Mouse (Mus musculus): Measurements from ENCODE around the gene Sprtn. TPM values are rescaled to one million over a fixed set of nuclear protein-coding genes. Genes with fewer than 3 reads are reported as not detected.

Sprtn gene
- polyA plus RNA-seq, 1 experiment from 2014 or later, result 9.7 TPM

DNA sequence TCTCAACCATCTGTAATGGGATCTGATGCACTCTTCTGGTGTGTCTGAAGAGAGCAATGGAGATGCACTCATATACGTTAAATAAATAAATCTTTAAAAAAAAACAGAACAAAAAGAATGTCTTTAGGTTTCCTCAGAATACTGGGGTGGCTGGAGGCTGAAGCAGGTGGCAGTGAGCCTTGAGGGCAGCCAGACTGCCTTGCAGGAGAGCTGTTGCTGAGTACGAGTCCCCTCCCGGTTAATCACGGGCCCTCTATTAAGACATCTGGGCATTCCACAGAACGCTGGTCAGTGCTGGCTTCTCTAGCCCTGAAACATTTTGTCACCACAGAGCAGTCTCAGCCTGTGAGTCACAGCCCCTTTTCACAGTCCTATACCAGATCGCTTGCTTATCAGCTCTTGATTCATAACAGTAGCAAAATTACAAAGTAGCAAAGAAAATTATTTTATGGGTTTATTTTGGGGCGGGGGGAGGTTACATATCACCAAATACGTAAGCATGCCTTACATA lies 56.9 kb downstream of the Sprtn start:
- DNase-seq (ENCODE audit: low spot score), result no peak
- Histone ChIP-seq H3K36me3 (no peaks in the 10 kb centered on the region), H3K9me3 (no peaks in the 10 kb centered on the region), H3K4me1 (peaks cover 26% of the 10 kb centered on the region), H3K27ac (no peak overlapping the region), H3K4me3 (no peak overlapping the region), H3K27me3 (ENCODE audit: insufficient read depth, poor library complexity, severe bottlenecking) (no peaks in the 10 kb centered on the region)
- 68% methylated on average over 8 of the region's 8 CpGs for WGBS

Other genes with a start within 250 kb of the Sprtn start
- 32.6 and 34.7 TPM in 2 replicates for gene 2310022B05Rik, start 234.5 kb upstream of the Sprtn start, polyA plus RNA-seq (2016; fragmentation: Nextera tagmentation; extraction: Ambion mirVana)
- 43.7 and 44.6 TPM in 2 replicates for gene Ttc13, start 175.9 kb upstream of the Sprtn start, polyA plus RNA-seq (2016; fragmentation: Nextera tagmentation; extraction: Ambion mirVana)
- 21.3 and 26.7 TPM in 2 replicates for gene Arv1, start 175.7 kb upstream of the Sprtn start, polyA plus RNA-seq (2016; fragmentation: Nextera tagmentation; extraction: Ambion mirVana)
- gene Fam89a, start 146.1 kb upstream of the Sprtn start, polyA plus RNA-seq (2016; fragmentation: Nextera tagmentation; extraction: Ambion mirVana), result 2.5 and 8.2 TPM in 2 replicates
- gene Trim67, start 104.8 kb upstream of the Sprtn start, polyA plus RNA-seq (2016; fragmentation: Nextera tagmentation; extraction: Ambion mirVana), result 0.05 and 0.10 TPM in 2 replicates
- gene Gnpat, start 34.9 kb upstream of the Sprtn start, polyA plus RNA-seq (2016; fragmentation: Nextera tagmentation; extraction: Ambion mirVana), result 132 and 134 TPM in 2 replicates
- gene 2810004N23Rik, start 34.8 kb upstream of the Sprtn start, polyA plus RNA-seq (2016; fragmentation: Nextera tagmentation; extraction: Ambion mirVana), result 66.0 and 67.5 TPM in 2 replicates
- 7.8 and 8.0 TPM in 2 replicates for gene Exoc8, start 181 bp upstream of the Sprtn start, polyA plus RNA-seq (2016; fragmentation: Nextera tagmentation; extraction: Ambion mirVana)
- gene Egln1, start 51.4 kb downstream of the Sprtn start, polyA plus RNA-seq (2016; fragmentation: Nextera tagmentation; extraction: Ambion mirVana), result 13.2 and 17.0 TPM in 2 replicates
- gene Tsnax, start 115.1 kb downstream of the Sprtn start, polyA plus RNA-seq (2016; fragmentation: Nextera tagmentation; extraction: Ambion mirVana), result 106 and 118 TPM in 2 replicates
- gene Disc1, start 156.3 kb downstream of the Sprtn start, polyA plus RNA-seq (2016; fragmentation: Nextera tagmentation; extraction: Ambion mirVana), result 2.6 and 2.8 TPM in 2 replicates

Measured in heart, embryonic 10.5 days (tissue).